Mouse (Mus musculus): ENCODE data around the gene Bmp6.
A peak's percentile ranks its signal among the peaks of the same experiment; 100 is the strongest.

Gene Bmp6

GRCm38 (mm10) chr13:38429671-38430070 lies 84.8 kb downstream of the Bmp6 start:
- DNase-seq (ENCODE audit: low spot score in 2 of 2), result no peak

- no peak for DNase-seq (ENCODE audit: low spot score in 2 of 2)
Observed at GRCm38 (mm10) chr13:38430075-38430474, 85.2 kb downstream of the Bmp6 start.

- DNase-seq (ENCODE audit: low spot score in 2 of 2), result no peak
Observed at GRCm38 (mm10) chr13:38434831-38435230, 89.9 kb downstream of the Bmp6 start.

- no peak for DNase-seq (ENCODE audit: low spot score in 2 of 2)
Observed at GRCm38 (mm10) chr13:38437930-38438329, 93.0 kb downstream of the Bmp6 start.

- no peak for DNase-seq (ENCODE audit: low spot score in 2 of 2)
Observed at GRCm38 (mm10) chr13:38440240-38440639, 95.3 kb downstream of the Bmp6 start.

GRCm38 (mm10) chr13:38448516-38449015 lies 103.7 kb downstream of the Bmp6 start:
- no peak for DNase-seq (ENCODE audit: low spot score in 2 of 2)

- DNase-seq (ENCODE audit: low spot score in 2 of 2), result no peak
Observed at GRCm38 (mm10) chr13:38450051-38450971, 105.4 kb downstream of the Bmp6 start.

GRCm38 (mm10) chr13:38451446-38451845 lies 106.5 kb downstream of the Bmp6 start:
- DNase-seq (ENCODE audit: low spot score in 2 of 2), result no peak

GRCm38 (mm10) chr13:38463410-38463809 lies 118.5 kb downstream of the Bmp6 start:
- DNase-seq (ENCODE audit: low spot score in 2 of 2), result no peak

GRCm38 (mm10) chr13:38470882-38471281 lies 126.0 kb downstream of the Bmp6 start:
- no peak for DNase-seq (ENCODE audit: low spot score in 2 of 2)

GRCm38 (mm10) chr13:38472636-38473035 lies 127.7 kb downstream of the Bmp6 start:
- DNase-seq (ENCODE audit: low spot score in 2 of 2), result no peak

GRCm38 (mm10) chr13:38473497-38473896 lies 128.6 kb downstream of the Bmp6 start:
- DNase-seq (ENCODE audit: low spot score in 2 of 2), result no peak

- no peak for DNase-seq (ENCODE audit: low spot score in 2 of 2)
Observed at GRCm38 (mm10) chr13:38476936-38477335, 132.0 kb downstream of the Bmp6 start.

- DNase-seq (ENCODE audit: low spot score in 2 of 2), result no peak
Observed at GRCm38 (mm10) chr13:38481021-38481420, 136.1 kb downstream of the Bmp6 start.

GRCm38 (mm10) chr13:38484701-38485100 lies 139.8 kb downstream of the Bmp6 start:
- no peak for DNase-seq (ENCODE audit: low spot score in 2 of 2)

GRCm38 (mm10) chr13:38486767-38487166 lies 141.9 kb downstream of the Bmp6 start:
- no peak for DNase-seq (ENCODE audit: low spot score in 2 of 2)

GRCm38 (mm10) chr13:38496715-38497114 lies 151.8 kb downstream of the Bmp6 start:
- no peak for DNase-seq (ENCODE audit: low spot score in 2 of 2)

- DNase-seq (ENCODE audit: low spot score in 2 of 2), result no peak
Observed at GRCm38 (mm10) chr13:38501314-38501713, 156.4 kb downstream of the Bmp6 start.

GRCm38 (mm10) chr13:38503137-38503849 lies 158.4 kb downstream of the Bmp6 start:
- no peak for DNase-seq (ENCODE audit: low spot score in 2 of 2)

- peak in 1 of 2 experiments; percentile 33 for DNase-seq (ENCODE audit: low spot score in 2 of 2)
Observed at GRCm38 (mm10) chr13:38506320-38506719, 161.4 kb downstream of the Bmp6 start.

GRCm38 (mm10) chr13:38506936-38507335 lies 162.0 kb downstream of the Bmp6 start:
- no peak for DNase-seq (ENCODE audit: low spot score in 2 of 2)

- no peak for DNase-seq (ENCODE audit: low spot score in 2 of 2)
Observed at GRCm38 (mm10) chr13:38509681-38510341, 164.9 kb downstream of the Bmp6 start.
